Mouse (Mus musculus) E14TG2a.4 (cell line): Measurements from ENCODE around the gene Celf2.

Experiments
- H3K27me3 ChIP-seq: 2 replicates; pipeline ENCODE4 v1.6.1; 2014; ENCODE audit warnings: low read length, control low read depth; ENCODE audit not compliant: insufficient read depth
- H3K36me3 ChIP-seq: 2 replicates; pipeline ENCODE4 v1.6.1; 2014; ENCODE audit warnings: low read length, control low read depth; ENCODE audit not compliant: insufficient read depth
- H3K4me1 ChIP-seq: replicated peaks from 2 replicates; pipeline ENCODE4 v1.6.1; 2014; ENCODE audit warnings: low read depth, low read length, control low read depth
- H3K4me3 ChIP-seq: replicated peaks from 2 replicates; pipeline ENCODE4 v1.5.1; 2014; ENCODE audit warnings: mild to moderate bottlenecking, low read length
- H3K9me3 ChIP-seq: 2 replicates; pipeline ENCODE4 v1.6.1; 2014; ENCODE audit warnings: low read length, control low read depth
- CTCF ChIP-seq: conservative IDR thresholded peaks from 2 replicates; pipeline ENCODE4 v1.5.1; 2014; ENCODE audit warnings: low read length
- NANOG ChIP-seq: IDR thresholded peaks from 2 replicates; pipeline ENCODE4 v1.6.1; 2014; ENCODE audit warnings: borderline replicate concordance, low read length, mixed read lengths
- POU5F1 ChIP-seq: IDR thresholded peaks from 2 replicates; pipeline ENCODE4 v1.6.1; 2014; ENCODE audit warnings: low read length, borderline replicate concordance

The Celf2 gene

DNA sequence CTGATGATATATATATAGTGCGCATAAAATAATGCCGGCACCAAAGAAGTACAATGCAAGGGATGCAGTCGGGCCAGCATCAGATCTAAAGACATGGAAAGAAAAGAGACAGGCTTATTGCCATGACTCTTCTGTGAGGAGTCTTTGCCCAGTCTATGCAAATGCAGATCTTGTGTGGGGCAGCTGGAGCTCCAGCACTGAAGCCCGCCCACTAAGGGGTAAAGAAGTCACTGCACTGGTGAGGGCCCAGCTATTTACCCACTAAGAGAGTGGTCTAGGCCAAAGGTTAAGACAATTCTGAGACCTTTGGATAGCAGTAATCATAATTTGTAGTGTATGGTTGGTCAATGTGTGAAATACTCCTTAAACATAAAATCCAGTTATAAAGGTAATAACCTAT, 643.6 kb downstream of the Celf2 start:
- no peaks in the 10 kb centered on the region for H3K36me3 ChIP-seq
- 0 out of 2 replicates have a peak, but pooled peaks cover 5% of the 10 kb centered on the region for H3K4me1 ChIP-seq
- TF ChIP-seq POU5F1: no peak
- TF ChIP-seq NANOG: no peak
- no peak for TF ChIP-seq CTCF
- H3K4me3 ChIP-seq: no peak overlapping the region
- no peaks in the 10 kb centered on the region for H3K9me3 ChIP-seq
- H3K27me3 ChIP-seq: peaks cover 12% of the 10 kb centered on the region

DNA sequence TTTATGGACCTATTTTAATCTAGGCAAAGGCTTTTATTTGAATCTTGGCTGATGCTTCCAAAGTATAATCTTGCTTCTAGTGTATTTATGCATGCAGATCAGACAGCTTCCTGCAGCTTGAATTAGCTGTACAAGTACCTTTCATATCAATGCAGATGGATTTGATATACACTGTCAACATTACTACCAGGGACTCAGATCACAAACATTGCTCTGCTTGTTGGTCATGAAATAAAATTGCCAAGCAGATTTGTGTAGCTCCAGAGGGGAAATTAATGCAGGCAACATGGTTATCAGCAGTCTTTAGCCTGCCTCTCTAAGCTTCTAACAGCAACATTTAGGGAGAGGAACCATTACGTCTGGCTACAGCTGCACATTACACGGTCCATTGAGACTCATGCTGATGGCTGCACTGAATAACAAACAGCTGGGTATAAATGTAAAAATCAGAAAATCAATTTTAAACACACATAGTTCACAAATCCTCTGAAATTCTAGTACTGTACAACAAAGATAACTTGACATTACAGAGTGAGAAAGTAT, 659.2 kb downstream of the Celf2 start:
- H3K27me3 ChIP-seq: no peaks in the 10 kb centered on the region
- H3K9me3 ChIP-seq: no peaks in the 10 kb centered on the region

DNA sequence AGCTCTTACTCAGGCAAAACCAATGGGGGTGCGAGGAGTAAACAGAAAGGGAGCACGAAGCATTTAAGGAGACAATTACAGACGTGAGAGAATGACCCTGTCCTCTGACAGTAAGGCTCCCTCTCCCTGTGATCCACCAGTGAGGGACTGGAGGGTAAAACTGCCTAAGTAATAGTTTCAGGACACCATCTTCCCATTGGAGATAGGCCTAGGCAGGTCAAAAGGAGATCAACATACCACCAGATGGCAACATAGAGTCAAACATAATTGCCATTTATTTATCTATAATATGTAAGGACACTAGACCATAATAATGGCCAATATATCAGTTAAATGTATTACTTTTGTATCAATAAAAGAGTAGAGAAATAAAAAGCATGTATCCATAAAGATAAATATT, 660.0 kb downstream of the Celf2 start:
- TF ChIP-seq POU5F1 (no peak), NANOG (no peak), CTCF (peak; percentile 32)
- no peaks in the 10 kb centered on the region for H3K9me3 ChIP-seq
- H3K27me3 ChIP-seq: no peaks in the 10 kb centered on the region
- no peaks in the 10 kb centered on the region for H3K36me3 ChIP-seq
- H3K4me3 ChIP-seq: no peak overlapping the region
- H3K4me1 ChIP-seq: peaks cover 7% of the 10 kb centered on the region

More for the DNA sequence above, 659.2 kb downstream of the Celf2 start:
- Histone ChIP-seq H3K4me1 (peaks cover 7% of the 10 kb centered on the region), H3K4me3 (no peak overlapping the region), H3K36me3 (no peaks in the 10 kb centered on the region)
- TF ChIP-seq CTCF (no peak), NANOG (no peak), POU5F1 (no peak)

DNA sequence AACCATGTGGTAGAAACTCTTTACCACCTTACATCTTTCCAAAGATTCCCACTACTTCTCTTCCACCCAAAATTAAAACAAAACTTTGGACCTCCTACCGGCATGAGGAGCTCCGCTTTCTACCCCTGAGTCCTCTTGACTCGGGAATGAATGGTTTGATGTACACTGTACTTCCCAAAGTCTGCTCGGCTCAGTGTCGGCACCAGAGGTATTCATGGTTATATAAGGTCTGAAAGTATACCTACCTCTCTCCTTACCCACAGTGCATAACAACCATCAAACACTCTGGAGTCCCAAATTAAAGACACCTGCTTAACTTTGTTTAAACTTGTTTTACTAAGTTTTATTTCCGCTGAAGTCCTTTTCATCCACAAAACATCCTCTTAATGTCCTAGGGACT, 679.3 kb downstream of the Celf2 start:
- H3K4me1 ChIP-seq: no peaks in the 10 kb centered on the region
- H3K9me3 ChIP-seq: no peaks in the 10 kb centered on the region
- no peak overlapping the region for H3K4me3 ChIP-seq
- no peaks in the 10 kb centered on the region for H3K27me3 ChIP-seq
- TF ChIP-seq NANOG: no peak
- TF ChIP-seq CTCF: no peak
- no peak for TF ChIP-seq POU5F1
- no peaks in the 10 kb centered on the region for H3K36me3 ChIP-seq

DNA sequence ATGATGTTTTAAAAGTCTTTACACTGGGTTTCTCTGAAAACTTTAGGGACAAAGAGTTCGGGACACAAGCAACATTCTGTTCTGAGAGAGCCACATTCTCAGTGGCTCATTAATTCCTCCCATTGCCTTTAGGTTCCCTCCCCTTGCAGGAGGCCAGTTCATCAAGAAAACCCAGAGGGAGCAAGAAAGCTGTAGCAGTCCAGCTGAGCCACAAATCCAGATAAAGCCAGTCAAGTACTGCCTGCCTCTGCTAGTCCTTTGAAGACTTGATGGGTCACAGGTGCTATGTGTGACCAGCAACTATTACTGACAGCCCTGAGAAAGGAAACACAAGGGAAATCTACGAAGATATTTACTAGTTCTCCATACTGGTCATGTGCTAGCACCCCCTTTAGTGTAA, 681.8 kb downstream of the Celf2 start:
- Histone ChIP-seq H3K36me3 (no peaks in the 10 kb centered on the region), H3K9me3 (no peaks in the 10 kb centered on the region), H3K27me3 (no peaks in the 10 kb centered on the region), H3K4me3 (no peak overlapping the region), H3K4me1 (no peaks in the 10 kb centered on the region)
- TF ChIP-seq NANOG (no peak), POU5F1 (no peak)

DNA sequence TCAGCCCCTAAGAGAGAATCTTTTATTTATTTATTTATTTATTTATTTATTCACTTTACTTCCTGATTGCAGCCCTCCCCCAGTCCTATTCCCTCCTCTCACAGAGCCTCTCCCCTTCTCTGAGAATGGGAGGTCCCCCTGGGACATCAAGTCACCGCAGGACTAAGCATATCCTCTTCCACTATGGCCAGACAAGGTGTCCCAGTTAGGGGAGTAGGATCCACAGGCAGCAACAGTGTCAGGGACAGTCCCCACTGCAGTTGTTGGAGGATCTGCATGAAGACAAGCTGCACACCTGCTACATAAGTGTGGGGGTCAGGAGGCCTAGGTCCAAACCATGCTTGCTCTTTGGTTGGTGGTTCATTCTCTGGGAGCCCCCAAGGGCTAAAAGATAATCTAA, 686.3 kb downstream of the Celf2 start:
- Histone ChIP-seq H3K9me3 (no peaks in the 10 kb centered on the region), H3K4me1 (no peaks in the 10 kb centered on the region), H3K4me3 (no peak overlapping the region), H3K27me3 (no peaks in the 10 kb centered on the region), H3K36me3 (no peaks in the 10 kb centered on the region)
- no peak for TF ChIP-seq POU5F1
- no peak for TF ChIP-seq CTCF
- no peak for TF ChIP-seq NANOG

DNA sequence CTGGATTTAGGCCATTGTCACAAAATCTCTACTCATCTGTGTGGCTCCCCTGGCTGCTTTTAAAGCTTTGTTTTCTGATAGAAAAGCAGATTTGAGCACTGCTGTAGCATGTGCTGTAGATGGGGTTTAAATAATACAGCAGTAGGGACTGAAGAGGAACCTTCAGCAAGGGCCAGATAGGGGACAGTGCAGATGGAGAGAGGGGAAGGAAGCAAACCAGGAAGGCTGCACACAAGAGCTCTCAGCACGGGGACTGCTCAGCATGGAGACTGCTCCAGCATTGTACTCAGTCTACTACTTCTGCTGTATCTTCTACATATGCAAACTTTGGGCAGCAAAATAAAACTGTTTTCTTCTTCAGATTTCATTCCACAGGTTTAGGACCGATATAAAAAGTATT, 687.8 kb downstream of the Celf2 start:
- H3K4me1 ChIP-seq: no peaks in the 10 kb centered on the region
- TF ChIP-seq CTCF (no peak), POU5F1 (no peak), NANOG (no peak)
- no peaks in the 10 kb centered on the region for H3K9me3 ChIP-seq

DNA sequence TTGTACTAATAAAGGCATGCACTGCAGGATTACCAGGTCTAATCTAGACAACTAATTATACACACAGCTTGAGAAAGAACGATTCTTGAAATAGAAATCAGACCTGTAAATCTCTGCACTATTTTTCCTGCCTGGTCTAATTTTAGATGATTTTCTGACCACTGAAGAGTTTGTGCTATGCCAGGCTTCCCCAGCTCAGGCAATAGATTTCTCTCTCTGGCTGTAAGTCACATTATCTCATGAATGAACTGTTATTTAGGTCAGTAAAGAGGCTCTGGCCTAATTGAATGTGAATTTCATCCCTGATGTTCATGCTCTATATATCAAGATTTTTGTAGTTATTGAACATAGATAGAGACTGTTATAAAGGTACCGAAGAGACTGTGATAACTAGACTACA, 694.1 kb downstream of the Celf2 start:
- Histone ChIP-seq H3K36me3 (no peaks in the 10 kb centered on the region), H3K9me3 (no peaks in the 10 kb centered on the region), H3K4me1 (no peaks in the 10 kb centered on the region), H3K4me3 (no peak overlapping the region), H3K27me3 (no peaks in the 10 kb centered on the region)
- TF ChIP-seq NANOG (no peak), CTCF (no peak), POU5F1 (no peak)

More for the DNA sequence above, 687.8 kb downstream of the Celf2 start:
- no peaks in the 10 kb centered on the region for H3K36me3 ChIP-seq
- no peak overlapping the region for H3K4me3 ChIP-seq
- no peaks in the 10 kb centered on the region for H3K27me3 ChIP-seq

DNA sequence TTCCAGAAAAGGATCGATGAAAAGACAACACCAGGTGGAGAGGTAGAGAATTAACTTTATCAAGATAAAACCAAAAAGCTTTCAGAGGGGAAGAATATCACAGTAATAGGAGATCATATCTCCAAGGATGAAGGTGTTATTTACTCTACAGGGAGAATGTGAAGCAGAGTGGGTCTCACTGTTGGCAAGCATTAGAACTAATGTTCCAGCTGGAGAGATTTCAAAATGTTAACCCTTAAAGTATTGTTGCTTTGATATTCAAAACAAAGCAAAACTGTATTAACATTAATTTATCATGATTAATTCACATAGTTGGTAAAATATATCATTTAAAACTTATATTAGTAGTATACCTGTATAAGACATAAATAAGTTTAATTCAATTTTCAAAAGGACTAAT, 700.6 kb downstream of the Celf2 start:
- Histone ChIP-seq H3K36me3 (no peaks in the 10 kb centered on the region), H3K27me3 (no peaks in the 10 kb centered on the region)
- TF ChIP-seq NANOG: no peak
- no peak for TF ChIP-seq CTCF
- TF ChIP-seq POU5F1: no peak

DNA sequence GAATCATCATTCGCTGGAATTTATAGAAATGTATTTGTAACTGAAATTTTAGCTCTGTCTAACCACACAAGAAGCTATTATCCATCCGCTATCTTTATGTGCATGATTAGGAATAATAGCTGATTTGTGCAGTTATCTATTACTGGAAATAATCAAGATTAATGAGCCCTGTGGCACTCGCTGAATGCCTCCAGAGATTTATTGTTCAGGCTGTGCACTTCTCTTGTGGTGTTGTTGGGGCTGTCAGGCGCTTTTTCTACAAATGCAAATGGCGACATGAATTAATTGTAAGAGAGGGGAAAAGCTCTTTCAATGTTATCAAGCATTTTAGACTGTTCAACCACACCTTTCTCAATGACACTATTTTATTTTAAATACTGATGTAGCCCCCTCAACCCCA, 712.6 kb downstream of the Celf2 start:
- Histone ChIP-seq H3K9me3 (no peaks in the 10 kb centered on the region), H3K4me3 (no peak overlapping the region), H3K36me3 (no peaks in the 10 kb centered on the region), H3K27me3 (no peaks in the 10 kb centered on the region), H3K4me1 (no peaks in the 10 kb centered on the region)
- TF ChIP-seq POU5F1: no peak
- TF ChIP-seq NANOG: no peak
- no peak for TF ChIP-seq CTCF

More for the DNA sequence above, 700.6 kb downstream of the Celf2 start:
- H3K4me3 ChIP-seq: no peak overlapping the region
- H3K4me1 ChIP-seq: no peaks in the 10 kb centered on the region
- no peaks in the 10 kb centered on the region for H3K9me3 ChIP-seq
